Mouse (Mus musculus) CH12.LX (cell line): Measurements from ENCODE around the gene Spaca9. TPM values are rescaled to one million over a fixed set of nuclear protein-coding genes. Genes with fewer than 3 reads are reported as not detected.
A peak's percentile ranks its signal among the peaks of the same experiment; 100 is the strongest.

Experiments used
- DNase-seq: peaks from one replicate; pipeline ENCODE4 v3.0.0-alpha.2; 2013; ENCODE audit errors: extremely low read depth
- H3K27ac ChIP-seq: 2 replicates; pipeline ENCODE4 v1.5.1; 2012; ENCODE audit warnings: low read depth, mild to moderate bottlenecking, control low read depth, moderate library complexity; ENCODE audit not compliant: insufficient read depth
- H3K27me3 ChIP-seq: replicated peaks from 2 replicates; pipeline ENCODE3; 2012; ENCODE audit warnings: inconsistent platforms
- H3K36me3 ChIP-seq, 2 experiments: replicated peaks in 1 of 2; 2 replicates each; pipeline versions ENCODE3 to v1.6.1; 2012; ENCODE audit warnings: inconsistent platforms in 1 of 2, low read length in 1 of 2, mild to moderate bottlenecking in 1 of 2, mixed read lengths in 1 of 2, moderate library complexity in 1 of 2; ENCODE audit not compliant: control insufficient read depth in 1 of 2, insufficient read depth in 1 of 2
- H3K4me1 ChIP-seq, 2 experiments: 2 replicates each; pipeline ENCODE4 v1.6.1; 2012; ENCODE audit warnings: inconsistent platforms in 1 of 2, moderate library complexity in 1 of 2; ENCODE audit not compliant: insufficient read depth in 2 of 2, control insufficient read depth in 1 of 2
- H3K4me2 ChIP-seq: 2 replicates; pipeline ENCODE4 v1.6.1; 2012; ENCODE audit warnings: low read depth, mild to moderate bottlenecking, control low read depth; ENCODE audit not compliant: poor library complexity, insufficient read depth, severe bottlenecking
- H3K4me3 ChIP-seq, 3 experiments: fragments of 150-350 bp in 1 of 3; sonication (generic) in 1 of 3; replicated peaks in 1 of 3; 2 replicates each; pipeline versions ENCODE3 to v1.5.1; 2011 to 2012; ENCODE audit warnings: low read depth in 2 of 3, low read length in 2 of 3, mild to moderate bottlenecking in 2 of 3, moderate library complexity in 2 of 3, control low read depth in 1 of 3, improper control_type of control experiment in 1 of 3, inconsistent platforms in 1 of 3, mixed read lengths in 1 of 3; ENCODE audit not compliant: poor library complexity in 1 of 3
- H3K79me2 ChIP-seq: replicated peaks from 2 replicates; pipeline ENCODE4 v1.6.1; 2012; ENCODE audit warnings: mild to moderate bottlenecking, moderate library complexity; ENCODE audit not compliant: control insufficient read depth, poor library complexity, insufficient read depth, severe bottlenecking; ENCODE audit errors: extremely low read depth
- H3K9ac ChIP-seq: 2 replicates; pipeline ENCODE4 v1.6.1; 2012; ENCODE audit warnings: low read depth, mild to moderate bottlenecking, control low read depth, moderate library complexity; ENCODE audit not compliant: insufficient read depth
- H3K9me3 ChIP-seq: replicated peaks from 2 replicates; pipeline ENCODE3; 2012; ENCODE audit warnings: low read length, inconsistent platforms, mixed read lengths
- BHLHE40 ChIP-seq: IDR thresholded peaks from 2 replicates; pipeline ENCODE4 v1.6.1; 2011; ENCODE audit warnings: mild to moderate bottlenecking, low read depth, low read length, improper control_type of control experiment
- CHD2 ChIP-seq: IDR thresholded peaks from 2 replicates; pipeline ENCODE4 v1.6.1; 2011; ENCODE audit warnings: low read length, improper control_type of control experiment
- CTCF ChIP-seq, 2 experiments: IDR thresholded peaks in 1 of 2; conservative IDR thresholded peaks in 1 of 2; 2 replicates each; pipeline ENCODE4 v1.5.1; 2011 to 2012; ENCODE audit warnings: low read depth in 2 of 2, low read length in 2 of 2, improper control_type of control experiment in 1 of 2, inconsistent platforms in 1 of 2, mild to moderate bottlenecking in 1 of 2, moderate library complexity in 1 of 2
- EP300 ChIP-seq: IDR thresholded peaks from 2 replicates; pipeline ENCODE4 v1.6.1; 2011; ENCODE audit warnings: low read length, improper control_type of control experiment
- ETS1 ChIP-seq: conservative IDR thresholded peaks from 2 replicates; pipeline ENCODE4 v1.6.1; 2012; ENCODE audit warnings: low read depth, mild to moderate bottlenecking, inconsistent platforms, low read length, improper control_type of control experiment, moderate library complexity
- GABPA ChIP-seq: IDR thresholded peaks from 2 replicates; pipeline ENCODE4 v1.6.1; 2012; ENCODE audit warnings: low read depth, low read length, improper control_type of control experiment, inconsistent platforms; ENCODE audit not compliant: insufficient replicate concordance
- HCFC1 ChIP-seq: IDR thresholded peaks from 2 replicates; pipeline ENCODE4 v1.6.1; 2012; ENCODE audit warnings: low read depth, mild to moderate bottlenecking, inconsistent platforms, low read length, improper control_type of control experiment
- JUN ChIP-seq: IDR thresholded peaks from 2 replicates; pipeline ENCODE4 v1.6.1; 2011; ENCODE audit warnings: low read depth, mild to moderate bottlenecking, low read length, improper control_type of control experiment, moderate library complexity; ENCODE audit not compliant: insufficient read depth
- KAT2A ChIP-seq: IDR thresholded peaks from 2 replicates; pipeline ENCODE4 v1.6.1; 2012; ENCODE audit warnings: low read length, improper control_type of control experiment, inconsistent platforms; ENCODE audit not compliant: insufficient replicate concordance
- MAFK ChIP-seq: IDR thresholded peaks from 2 replicates; pipeline ENCODE4 v1.6.1; 2011; ENCODE audit warnings: low read length, improper control_type of control experiment; ENCODE audit not compliant: insufficient replicate concordance
- MAX ChIP-seq: IDR thresholded peaks from 2 replicates; pipeline ENCODE4 v1.6.1; 2011; ENCODE audit warnings: low read length, improper control_type of control experiment
- MAZ ChIP-seq: IDR thresholded peaks from 2 replicates; pipeline ENCODE4 v1.6.1; 2012; ENCODE audit warnings: low read depth, mild to moderate bottlenecking, inconsistent platforms, low read length, improper control_type of control experiment, moderate library complexity
- MEF2A ChIP-seq: IDR thresholded peaks from 2 replicates; pipeline ENCODE4 v1.6.1; 2014; ENCODE audit warnings: low read depth, mild to moderate bottlenecking, inconsistent platforms, low read length, improper control_type of control experiment, borderline replicate concordance
- MXI1 ChIP-seq: IDR thresholded peaks from 2 replicates; pipeline ENCODE4 v1.6.1; 2011; ENCODE audit warnings: mild to moderate bottlenecking, low read depth, low read length, improper control_type of control experiment
- NELFE ChIP-seq: IDR thresholded peaks from 2 replicates; pipeline ENCODE4 v1.6.1; 2011; ENCODE audit warnings: low read depth, low read length, improper control_type of control experiment
- PAX5 ChIP-seq: IDR thresholded peaks from 2 replicates; pipeline ENCODE4 v1.6.1; 2012; ENCODE audit warnings: low read length, inconsistent platforms, mixed read lengths
- RCOR1 ChIP-seq: conservative IDR thresholded peaks from 2 replicates; pipeline ENCODE4 v1.6.1; 2012; ENCODE audit warnings: low read depth, mild to moderate bottlenecking, inconsistent platforms, low read length, improper control_type of control experiment
- SIN3A ChIP-seq: IDR thresholded peaks from 2 replicates; pipeline ENCODE4 v1.6.1; 2012; ENCODE audit warnings: low read length, improper control_type of control experiment, inconsistent platforms
- SMC3 ChIP-seq: IDR thresholded peaks from 2 replicates; pipeline ENCODE4 v1.6.1; 2011; ENCODE audit warnings: low read depth, low read length, improper control_type of control experiment
- TCF12 ChIP-seq: IDR thresholded peaks from 2 replicates; pipeline ENCODE4 v1.6.1; 2014; ENCODE audit warnings: low read depth, mild to moderate bottlenecking, inconsistent platforms, low read length, improper control_type of control experiment
- UBTF ChIP-seq: IDR thresholded peaks from 2 replicates; pipeline ENCODE4 v1.6.1; 2012; ENCODE audit warnings: low read depth, mild to moderate bottlenecking, inconsistent platforms, low read length, improper control_type of control experiment, moderate library complexity
- ZC3H11A ChIP-seq: IDR thresholded peaks from 2 replicates; pipeline ENCODE4 v1.6.1; 2012; ENCODE audit warnings: low read depth, mild to moderate bottlenecking, inconsistent platforms, low read length, improper control_type of control experiment
- ZKSCAN1 ChIP-seq: IDR thresholded peaks from 2 replicates; pipeline ENCODE4 v1.6.1; 2012; ENCODE audit warnings: low read depth, inconsistent platforms, low read length, improper control_type of control experiment, borderline replicate concordance
- ZMIZ1 ChIP-seq: IDR thresholded peaks from 2 replicates; pipeline ENCODE4 v1.6.1; 2012; ENCODE audit warnings: low read depth, mild to moderate bottlenecking, inconsistent platforms, low read length, improper control_type of control experiment
- dilution Hi-C: fragments of 300-500 bp; cut with MboI; formaldehyde crosslinking; loops from 2 replicates; pipeline ENCODE4 v1.14.3; 2020; ENCODE audit warnings: low sequenced_read_pairs; ENCODE audit not compliant: extremely low pct_unique_long_range_greater_than_20kb, extremely low pct_ligation_motif_present
- in situ Hi-C: fragments of 300-500 bp; cut with MboI; formaldehyde crosslinking; loops from 3 replicates; pipeline ENCODE4 v1.14.3; 2019; ENCODE audit warnings: low sequenced_read_pairs, low pct_ligation_motif_present, low pct_unique_long_range_greater_than_20kb, mixed read lengths
- polyA plus RNA-seq: library from polyadenylated mRNA; unstranded; fragments of >175 nt; gene quantifications from 2 replicates; pipeline ENCODE4 v1.2.1, GENCODE M21; 2012; ENCODE audit warnings: low read depth; ENCODE audit not compliant: insufficient read length
- total RNA-seq, 2 experiments: library from RNA; depleted of rRNA; stranded (reverse); fragments of 300-350 nt in 1 of 2; fragments of >200 nt in 1 of 2; gene quantifications; 2 replicates each; pipeline ENCODE4 v1.2.3; 2012 to 2014

Gene Spaca9
- total and polyA plus RNA-seq, 3 experiments, result 9.2 to 13.1 (median 9.8) TPM

DNA sequence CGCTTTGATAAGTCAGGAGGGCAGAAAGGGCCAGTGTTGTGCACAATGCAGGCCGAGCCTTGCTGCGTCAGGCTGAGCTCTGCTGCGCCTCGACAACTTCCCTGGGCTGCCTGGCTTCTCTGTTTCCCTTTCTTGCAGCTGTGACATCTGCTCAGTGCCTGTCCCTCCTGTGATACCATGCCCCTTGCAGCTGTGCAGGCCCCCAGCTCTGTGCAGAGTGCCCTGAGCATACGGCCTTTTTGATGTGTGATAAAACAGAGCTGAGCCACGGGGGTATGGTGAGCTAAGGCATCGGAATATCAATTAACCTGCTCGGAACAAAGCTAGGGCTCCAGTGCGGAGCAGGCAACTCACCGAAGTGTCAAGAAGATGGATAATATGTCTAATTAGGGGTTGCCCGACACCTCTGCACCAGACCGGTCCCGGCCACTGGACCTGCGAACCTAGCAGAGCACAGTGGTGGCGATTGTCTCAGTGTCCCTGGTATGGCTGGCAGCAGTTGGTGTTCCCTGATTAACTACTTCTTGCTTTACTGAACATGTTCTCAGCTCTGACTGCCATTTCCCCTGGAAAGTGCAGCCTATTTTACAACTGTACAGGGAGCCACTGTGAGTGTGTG is 28.4 kb upstream of the Spaca9 start:
- Histone ChIP-seq H3K9ac (no peak overlapping the region), H3K4me2 (no peak overlapping the region), H3K27me3 (no peaks in the 10 kb centered on the region), H3K4me3 (no peak overlapping the region), H3K9me3 (no peaks in the 10 kb centered on the region), H3K79me2 (no peaks in the 10 kb centered on the region), H3K4me1 (peaks cover 10 to 38% of the 10 kb centered on the region in 2 experiments), H3K27ac (no peak overlapping the region), H3K36me3 (no peaks in the 10 kb centered on the region)
- TF ChIP-seq GABPA (no peak), BHLHE40 (no peak), HCFC1 (no peak), RCOR1 (no peak), SMC3 (no peak), ZMIZ1 (no peak), TCF12 (no peak), MAFK (no peak), UBTF (no peak)
- DNase-seq, result no peak
- dilution Hi-C loops, result no loop called here
- in situ Hi-C loops, result no loop called here

DNA sequence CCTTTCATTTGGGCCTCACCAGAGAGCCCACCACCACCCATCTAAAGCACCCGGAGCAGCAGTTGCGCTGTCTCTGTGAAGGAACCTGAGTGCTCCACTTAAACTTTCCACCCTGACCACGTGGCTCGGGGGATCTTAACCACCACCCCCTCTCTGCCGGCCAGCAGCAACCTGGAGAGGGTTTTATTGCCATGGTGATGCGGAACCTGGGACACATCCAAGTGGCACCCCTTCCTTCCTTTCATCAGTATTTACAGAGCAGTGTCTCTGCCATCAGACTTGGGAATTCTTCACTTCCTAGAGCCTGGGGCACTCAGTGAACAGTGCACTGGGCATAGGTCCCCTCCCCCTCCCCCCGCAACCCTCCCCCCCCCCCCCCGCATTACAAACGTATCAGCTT is 24.4 kb upstream of the Spaca9 start:
- peaks cover 0 to 5% of the 10 kb centered on the region in 2 experiments for H3K36me3 ChIP-seq
- H3K4me1 ChIP-seq, result peaks cover 25 to 68% of the 10 kb centered on the region in 2 experiments
- H3K27me3 ChIP-seq, result no peaks in the 10 kb centered on the region
- no peaks in the 10 kb centered on the region for H3K9me3 ChIP-seq
- H3K9ac ChIP-seq, result no peak overlapping the region
- 0 out of 2 replicates have a peak, but pooled peaks have one; percentile 21 for TF ChIP-seq MAX
- TF ChIP-seq BHLHE40, result no peak
- no peak for TF ChIP-seq JUN
- no peak for TF ChIP-seq RCOR1
- no peaks in the 10 kb centered on the region for H3K79me2 ChIP-seq
- dilution Hi-C loops (no loop called here), in situ Hi-C loops (no loop called here)
- H3K27ac ChIP-seq, result no peak overlapping the region
- H3K4me3 ChIP-seq, result no peak overlapping the region
- DNase-seq, result no peak
- H3K4me2 ChIP-seq, result no peak overlapping the region

- in situ Hi-C loops, result no loop called here
- peak; percentile 77 for TF ChIP-seq ETS1
- TF ChIP-seq GABPA, result no peak
- no peak for TF ChIP-seq JUN
- TF ChIP-seq CTCF (conservative IDR thresholded peaks at IDR 0.05 in 1 of 2, IDR thresholded peaks at IDR 0.05 in 1 of 2; ENCODE audit: low read depth in 2 of 2, low read length in 2 of 2), result no peak
- no peak for TF ChIP-seq KAT2A
- TF ChIP-seq MEF2A, result peak; percentile 57; the same call in 1 of the 2 replicates
- TF ChIP-seq MAZ, result no peak
- TF ChIP-seq CHD2, result no peak
- no peak for TF ChIP-seq HCFC1
- no peak for TF ChIP-seq PAX5
- no peak for TF ChIP-seq ZC3H11A
- TF ChIP-seq SIN3A, result 0 out of 2 replicates have a peak, but pooled peaks have one; percentile 35
- TF ChIP-seq TCF12, result peak; percentile 47; the same call in 1 of the 2 replicates
- TF ChIP-seq BHLHE40, result peak; percentile 96
- no peak for TF ChIP-seq NELFE
- peak; percentile 36; the same call in 1 of the 2 replicates for TF ChIP-seq MXI1
- TF ChIP-seq ZKSCAN1, result no peak
- no peak for TF ChIP-seq UBTF
- no peak for TF ChIP-seq EP300
Observed at GRCm38 (mm10) chr2:28722419-28722818, 22.9 kb upstream of the Spaca9 start.

More at GRCm38 (mm10) chr2:28722419-28722818, 22.9 kb upstream of the Spaca9 start:
- no peak overlapping the region for H3K27ac ChIP-seq
- H3K27me3 ChIP-seq, result no peaks in the 10 kb centered on the region
- peaks cover 0 to 5% of the 10 kb centered on the region in 2 experiments for H3K36me3 ChIP-seq
- H3K4me1 ChIP-seq, result peaks cover 25 to 65% of the 10 kb centered on the region in 2 experiments
- H3K9ac ChIP-seq, result no peak overlapping the region
- H3K79me2 ChIP-seq, result no peaks in the 10 kb centered on the region
- H3K4me3 ChIP-seq, result no peak overlapping the region
- H3K4me2 ChIP-seq, result no peak overlapping the region
- no peak for DNase-seq
- no peaks in the 10 kb centered on the region for H3K9me3 ChIP-seq
- dilution Hi-C loops, result no loop called here
